Mouse (Mus musculus) cerebellum, postnatal 14 days (tissue): Measurements from ENCODE around the gene Cpm.
A peak's percentile ranks its signal among the peaks of the same experiment; 100 is the strongest.
"Not testable (repeated sequence)": the region's sequence is repeated elsewhere in the genome, so short reads cannot be mapped to it uniquely, and the experiment has no call there.

Experiments used
- DNase-seq, 2 experiments: peaks; one replicate each; pipeline ENCODE4 v3.0.0; 2021; ENCODE audit warnings: mixed read lengths in 2 of 2

Gene Cpm

DNA sequence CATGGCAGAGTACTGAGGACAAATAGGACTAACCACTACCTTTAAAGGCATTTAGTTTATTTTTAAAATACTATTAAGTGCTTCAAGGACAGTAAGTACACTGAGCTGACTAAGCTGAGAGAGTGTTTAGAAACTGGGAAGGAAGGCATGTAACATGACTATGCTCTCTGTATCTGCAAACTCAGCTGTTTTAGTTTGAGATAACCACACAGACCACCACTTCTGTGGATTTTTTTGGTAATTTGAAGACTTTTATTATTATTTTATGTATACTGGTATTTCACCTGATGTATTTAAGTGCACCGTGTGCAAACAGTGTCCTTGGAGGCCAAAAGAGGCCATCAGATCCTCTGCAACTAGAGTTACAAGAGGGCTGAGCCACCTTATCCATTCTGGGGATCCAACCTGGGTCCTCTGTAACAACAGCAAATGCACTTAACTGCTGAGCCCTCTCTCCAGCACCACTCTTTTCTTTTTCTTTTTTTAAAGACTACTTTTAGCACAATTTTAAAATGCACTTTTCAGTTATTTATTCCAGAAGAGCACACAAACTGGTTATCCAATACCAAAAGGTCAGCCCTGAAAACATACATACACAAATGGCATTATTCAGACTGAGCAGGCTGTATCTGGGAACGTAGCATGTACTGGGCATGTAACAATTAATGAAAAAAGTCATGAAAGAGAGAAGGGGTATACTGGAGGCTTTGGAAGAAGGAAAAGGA is 78.0 kb downstream of the Cpm start:
- DNase-seq = no peak

DNA sequence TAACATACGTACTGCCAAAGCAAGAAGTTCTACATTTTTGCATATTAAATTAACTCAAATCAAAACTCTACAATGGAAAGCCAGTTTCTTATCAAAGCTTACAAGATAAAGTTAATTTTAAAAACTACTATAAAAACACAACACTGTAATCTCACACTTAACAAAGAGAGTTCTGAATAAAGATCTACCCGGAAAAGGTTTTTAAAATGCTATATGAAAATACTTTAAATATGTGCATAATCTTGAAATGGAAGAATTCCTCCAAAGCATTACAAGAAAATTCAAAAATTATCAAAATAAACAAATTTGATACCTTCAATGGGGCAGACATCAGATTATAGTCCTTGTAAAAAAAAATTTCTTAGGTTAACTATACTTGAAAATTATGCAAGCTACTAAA is 79.1 kb downstream of the Cpm start:
- no peak for DNase-seq

GRCm38 (mm10) chr10:117708856-117709255 is 79.6 kb downstream of the Cpm start:
- DNase-seq = no peak

DNA sequence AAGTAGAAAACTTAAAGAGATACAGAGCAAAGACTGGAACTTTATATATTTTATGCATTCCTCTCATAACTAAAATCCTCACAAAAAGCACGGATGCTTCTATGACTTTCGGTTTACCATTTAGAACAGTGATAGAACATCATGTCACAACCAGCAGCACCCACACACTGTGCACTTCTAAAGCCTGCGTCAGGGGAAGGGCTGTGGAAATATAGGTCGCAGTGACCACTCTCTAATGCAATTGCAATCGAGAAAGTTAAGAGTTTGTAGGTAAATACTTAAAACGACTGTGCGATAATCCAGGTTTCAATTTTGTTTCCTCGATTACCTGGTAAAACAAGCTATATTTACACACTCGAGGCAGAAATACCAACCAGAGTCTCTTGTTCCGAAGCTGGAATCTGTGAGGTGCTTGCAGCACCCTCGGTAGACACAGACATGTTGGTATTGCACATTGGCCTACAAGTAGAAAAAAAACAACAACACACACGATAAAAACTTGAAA is 80.1 kb downstream of the Cpm start:
- DNase-seq = no peak

DNA sequence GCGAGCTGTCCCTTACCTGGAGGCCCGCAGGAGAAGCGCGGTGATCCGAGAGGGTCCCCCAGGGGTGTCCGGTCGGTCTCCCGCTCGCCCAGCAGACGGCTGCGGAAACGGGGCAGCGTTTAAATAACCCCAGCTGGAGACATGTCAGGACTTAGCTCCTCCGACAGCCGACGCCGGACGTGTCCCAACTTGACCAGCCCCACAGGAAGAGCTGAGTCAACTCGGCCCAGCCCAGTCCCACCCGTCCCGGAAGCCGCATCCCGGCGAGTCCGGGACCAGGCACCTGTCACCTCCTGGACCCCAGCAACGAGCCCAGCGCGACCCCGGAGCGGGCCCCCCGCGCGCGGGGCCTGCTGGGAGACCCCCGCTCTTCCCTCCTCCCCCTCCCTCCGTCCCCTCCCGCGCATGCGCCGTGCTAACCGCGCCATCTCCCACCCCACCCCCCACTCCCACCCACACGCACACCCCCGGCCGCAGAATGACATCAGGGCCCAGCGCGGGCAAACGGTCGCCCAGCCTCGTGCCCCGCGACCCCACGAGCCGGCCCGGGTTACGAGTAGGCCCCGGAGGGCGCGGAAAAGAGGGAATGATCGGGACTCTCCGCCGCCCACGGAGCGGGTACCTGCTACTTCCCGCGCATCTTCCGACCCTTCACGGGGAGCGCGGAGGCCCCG is 80.8 kb downstream of the Cpm start:
- DNase-seq = peak; percentile 84 to 86

DNA sequence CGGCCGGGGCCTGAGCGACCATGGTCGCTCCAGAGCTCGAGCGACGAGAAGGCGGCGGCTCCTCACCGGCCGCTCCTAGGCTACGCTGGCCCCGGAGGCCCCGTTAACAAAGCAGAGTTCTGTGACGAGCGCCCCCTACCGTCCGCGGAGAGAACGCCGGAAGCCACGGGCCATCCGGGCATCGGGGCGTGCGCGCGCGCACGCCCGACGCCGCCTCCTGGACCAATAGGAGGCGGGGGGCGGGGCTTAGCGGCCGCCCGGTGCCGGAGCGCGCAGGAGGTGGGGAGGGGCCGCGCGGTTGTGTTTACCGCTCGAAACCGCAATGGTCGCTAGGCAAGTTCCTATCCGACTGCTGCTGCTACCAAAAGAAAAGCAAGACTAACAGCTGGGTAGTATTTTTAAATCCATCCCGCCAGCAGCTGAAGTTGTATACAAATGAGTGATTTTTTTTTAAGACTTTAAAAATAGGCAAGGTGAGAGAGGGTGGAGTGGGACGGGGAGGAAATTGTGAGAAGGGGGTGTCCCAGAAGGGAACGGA is 81.4 kb downstream of the Cpm start, which contains the start of gene Mdm2:
Gene Mdm2 (minus strand): TSS at position 155 of the 538 bp plus-strand sequence.
- peak; percentile 99 to 100 for DNase-seq

DNA sequence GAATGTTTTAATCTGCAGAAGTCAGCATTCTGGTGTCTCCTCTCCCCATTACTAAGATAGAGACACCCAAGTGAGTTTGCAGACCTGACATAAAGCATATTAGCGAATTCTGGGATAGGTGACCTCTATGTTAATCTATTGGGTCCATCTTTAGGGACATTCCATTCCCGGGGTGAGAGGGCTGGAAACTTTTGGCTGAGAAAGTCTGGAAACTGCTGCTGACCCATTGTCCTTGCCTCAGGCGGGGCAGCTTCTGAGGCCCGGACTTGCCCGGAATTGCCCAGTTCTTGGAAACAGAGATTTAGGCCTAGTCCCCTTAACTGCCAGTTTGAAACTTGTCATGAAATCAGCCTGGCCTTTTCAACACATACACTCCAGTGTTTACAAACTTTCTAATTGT is 82.1 kb downstream of the Cpm start:
- no peak for DNase-seq

- no peak for DNase-seq
These were observed 83.0 kb downstream of the Cpm start for GRCm38 (mm10) chr10:117712191-117712754.

DNA sequence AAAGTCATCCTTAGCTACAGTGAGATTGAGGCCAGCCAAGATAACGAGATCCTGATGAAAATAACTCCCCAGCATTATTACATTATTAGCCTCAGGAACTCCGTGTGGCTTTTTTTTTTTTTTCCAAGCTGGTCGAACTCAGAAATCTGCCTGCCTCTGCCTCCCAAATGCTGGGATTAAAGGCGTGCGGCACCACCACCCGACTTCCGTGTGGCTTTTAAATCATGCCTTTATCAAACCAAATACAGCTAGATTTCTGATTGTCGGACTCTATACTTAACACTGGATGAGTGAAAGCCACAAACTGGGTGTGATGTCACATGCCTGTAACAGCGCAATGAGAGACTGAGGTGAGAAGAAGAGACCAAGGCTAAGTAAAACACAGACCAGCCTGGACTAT is 83.6 kb downstream of the Cpm start:
- DNase-seq = no peak

DNA sequence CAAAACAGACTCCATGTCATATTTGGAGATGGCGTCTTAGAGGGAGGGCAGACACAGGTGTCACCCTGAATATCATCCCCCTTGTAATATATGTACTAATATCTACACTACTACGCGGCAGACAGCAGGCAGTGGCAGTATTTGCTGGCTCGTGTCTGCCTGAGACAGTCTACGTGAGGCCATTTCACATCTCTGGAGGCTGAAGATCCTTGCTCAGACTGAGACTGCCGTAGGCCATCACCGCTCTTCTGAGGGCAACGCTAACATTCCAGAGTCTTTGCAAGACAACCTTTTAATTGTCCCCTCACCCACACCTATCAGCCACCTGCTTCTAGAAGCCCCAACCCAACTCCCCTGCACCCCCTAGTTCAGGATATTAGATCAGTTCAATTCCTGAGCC is 84.2 kb downstream of the Cpm start:
- DNase-seq = no peak

- DNase-seq = no peak
These were observed 84.8 kb downstream of the Cpm start for GRCm38 (mm10) chr10:117714048-117714545.

DNA sequence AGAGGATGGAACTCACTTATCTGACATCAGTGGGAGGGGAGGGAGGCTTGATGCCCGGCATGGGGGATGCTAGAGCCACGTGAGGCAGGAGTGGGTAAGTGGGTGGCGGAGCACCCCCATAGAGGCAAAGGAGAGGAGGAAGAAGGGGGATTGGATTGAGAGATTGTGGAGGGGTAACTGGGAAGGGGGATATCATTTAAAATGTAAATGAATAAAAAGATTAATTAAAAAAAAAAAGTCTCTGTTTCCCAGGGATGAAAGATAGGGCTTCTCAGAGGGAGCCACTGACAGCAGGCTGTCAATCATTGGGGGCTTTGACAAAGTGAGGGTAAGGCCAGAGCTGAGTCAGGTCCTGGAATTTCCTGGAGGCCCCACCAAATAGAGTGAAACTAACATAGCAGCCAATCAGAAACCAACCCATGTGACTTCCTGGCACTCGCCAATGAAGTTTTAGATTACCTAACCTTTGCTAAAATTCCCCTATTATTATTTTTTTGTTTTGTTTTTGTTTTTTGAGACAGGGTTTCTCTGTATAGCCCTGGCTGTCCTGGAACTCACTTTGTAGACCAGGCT is 85.7 kb downstream of the Cpm start:
- DNase-seq = no peak

GRCm38 (mm10) chr10:117715654-117716053 is 86.4 kb downstream of the Cpm start:
- not testable (repeated sequence) for DNase-seq

GRCm38 (mm10) chr10:117716686-117717085 is 87.4 kb downstream of the Cpm start:
- DNase-seq = no peak

DNA sequence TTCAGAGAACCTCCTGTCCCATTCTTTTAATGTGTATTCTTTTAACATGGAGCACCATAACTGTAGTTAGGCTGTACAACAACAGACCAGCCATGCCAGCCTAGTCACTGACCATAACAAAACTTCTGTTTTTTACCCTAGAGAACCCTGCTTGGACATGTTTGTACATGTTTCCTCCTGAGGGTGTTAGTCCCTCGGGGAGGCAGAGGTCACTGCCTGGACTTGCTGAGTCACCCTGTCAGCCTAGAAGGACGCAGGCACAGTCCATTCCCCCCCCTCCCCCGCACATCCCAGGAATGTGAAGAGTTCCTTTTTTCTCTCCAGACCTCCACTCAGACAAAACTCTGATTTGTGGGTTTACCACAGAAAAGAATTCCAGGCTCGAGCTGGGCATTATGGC is 88.3 kb downstream of the Cpm start:
- no peak for DNase-seq

GRCm38 (mm10) chr10:117718161-117719119 is 89.1 kb downstream of the Cpm start:
- peak; percentile 28 to 66 for DNase-seq

DNA sequence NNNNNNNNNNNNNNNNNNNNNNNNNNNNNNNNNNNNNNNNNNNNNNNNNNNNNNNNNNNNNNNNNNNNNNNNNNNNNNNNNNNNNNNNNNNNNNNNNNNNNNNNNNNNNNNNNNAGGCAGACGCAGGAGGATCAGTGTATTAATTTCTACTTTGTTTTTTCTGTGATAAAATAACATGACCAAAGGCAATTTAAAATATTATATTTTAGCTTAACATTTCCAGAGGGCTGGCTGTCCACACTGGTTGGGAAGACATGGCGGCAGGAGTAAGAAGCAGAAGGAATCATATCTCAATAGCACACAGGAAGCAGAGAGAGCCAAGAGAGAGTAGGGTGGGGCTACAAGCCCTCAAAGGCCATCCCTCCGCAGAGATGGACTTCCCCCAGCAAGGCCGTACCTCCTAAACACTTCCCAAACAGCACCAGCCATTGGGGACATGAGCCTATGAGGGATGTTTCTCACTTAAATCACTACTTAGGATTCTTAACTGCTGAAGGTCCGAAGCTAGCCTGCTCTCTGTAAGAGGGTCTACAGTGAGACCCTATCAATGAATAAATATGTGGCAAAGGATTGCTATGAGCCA is 94.9 kb downstream of the Cpm start:
- no peak for DNase-seq

- DNase-seq = no peak
These were observed 95.6 kb downstream of the Cpm start for GRCm38 (mm10) chr10:117724804-117725361.

DNA sequence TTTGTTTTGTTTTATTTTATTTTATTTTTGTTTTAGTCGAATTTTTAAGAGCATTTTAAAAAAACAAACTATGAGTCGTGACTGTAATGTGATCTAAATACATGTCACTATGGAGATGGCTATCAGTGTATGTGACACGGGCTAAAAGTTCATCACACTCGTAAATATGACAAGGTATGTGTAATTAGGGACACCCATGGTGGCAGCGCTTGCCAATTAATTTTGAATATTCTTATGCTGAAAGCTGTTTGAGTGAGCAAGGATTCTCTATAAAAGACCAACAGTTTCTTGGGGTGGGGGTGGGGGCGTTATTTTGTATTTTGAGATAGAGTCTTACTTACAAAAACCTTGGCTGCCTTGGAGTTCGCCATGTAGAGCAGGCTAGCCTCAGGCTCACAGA is 96.4 kb downstream of the Cpm start:
- no peak for DNase-seq

- no peak for DNase-seq
These were observed 97.0 kb downstream of the Cpm start for GRCm38 (mm10) chr10:117726350-117726749.

DNA sequence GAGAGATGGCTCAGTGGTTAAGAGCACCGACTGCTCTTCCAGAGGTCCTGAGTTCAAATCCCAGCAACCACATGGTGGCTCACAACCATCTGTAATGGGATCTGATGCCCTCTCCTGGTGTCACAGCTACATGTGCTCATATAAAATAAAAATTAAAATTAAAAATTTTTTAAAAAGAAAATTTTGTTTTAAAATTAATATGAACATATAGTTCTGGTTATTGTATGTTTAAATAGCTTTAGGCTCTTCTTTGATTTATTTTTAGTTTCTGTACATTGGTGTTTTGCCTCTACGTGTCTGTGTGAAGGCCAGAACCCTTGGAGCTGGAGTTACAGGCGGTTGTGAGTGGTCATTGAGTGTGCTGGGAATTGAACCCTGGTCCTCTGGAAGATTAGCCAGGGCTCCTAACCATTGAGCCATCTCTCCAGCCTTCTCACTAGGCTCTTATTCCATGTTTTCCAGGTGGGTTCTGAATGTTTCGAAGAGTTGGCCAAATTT is 97.6 kb downstream of the Cpm start:
- no peak for DNase-seq
